Mouse (Mus musculus) hindbrain, embryonic 10.5 days (tissue): Measurements from ENCODE around the gene Wdr82. TPM values are rescaled to one million over a fixed set of nuclear protein-coding genes. Genes with fewer than 3 reads are reported as not detected.

Experiments used
- DNase-seq: peaks from one replicate; pipeline ENCODE4 v3.0.0-alpha.2; 2017; ENCODE audit warnings: low spot score
- H3K27ac ChIP-seq: fragments of 300-500 bp; sonication (generic); 2 replicates; pipeline ENCODE4 v1.5.1; 2016; ENCODE audit warnings: mild to moderate bottlenecking, moderate library complexity
- H3K27me3 ChIP-seq: fragments of 300-500 bp; sonication (generic); 2 replicates; pipeline ENCODE4 v1.6.1; 2016; ENCODE audit warnings: mild to moderate bottlenecking; ENCODE audit not compliant: poor library complexity, insufficient read depth, severe bottlenecking
- H3K36me3 ChIP-seq: fragments of 300-500 bp; sonication (generic); 2 replicates; pipeline ENCODE4 v1.6.1; 2016; ENCODE audit warnings: mild to moderate bottlenecking, moderate library complexity
- H3K4me1 ChIP-seq: fragments of 300-500 bp; sonication (generic); replicated peaks from 2 replicates; pipeline ENCODE4 v1.6.1; 2016; ENCODE audit warnings: mild to moderate bottlenecking
- H3K4me3 ChIP-seq: fragments of 300-500 bp; sonication (generic); 2 replicates; pipeline ENCODE4 v1.5.1; 2016; ENCODE audit warnings: mild to moderate bottlenecking, moderate library complexity
- H3K9me3 ChIP-seq: fragments of 300-500 bp; sonication (generic); 2 replicates; pipeline ENCODE4 v1.6.1; 2016; ENCODE audit warnings: mild to moderate bottlenecking, moderate library complexity
- WGBS: fragments of 180-500 bp; shearing (Covaris S2); methylation state at CpG from one replicate; pipeline ENCODE4 v1.1.7; 2016; 5-methylcytosine and 5-hydroxymethylcytosine counted together
- polyA plus RNA-seq: library from polyadenylated mRNA; unstranded; fragments of >200 nt; fragmentation: Nextera tagmentation; extraction: Ambion mirVana; gene quantifications from 2 replicates; pipeline ENCODE4 v1.2.1, GENCODE M21; 2016

Wdr82 gene
- polyA plus RNA-seq, 1 experiment from 2014 or later = 29.9 TPM

GRCm38 (mm10) chr9:106148541-106149398, 22.0 kb upstream of the Wdr82 start:
- Histone ChIP-seq H3K27ac (peak overlapping the region; percentile 97), H3K36me3 (peaks cover 28% of the 10 kb centered on the region), H3K9me3 (no peaks in the 10 kb centered on the region), H3K4me3 (peak overlapping the region; percentile 68), H3K4me1 (peaks cover 38% of the 10 kb centered on the region), H3K27me3 (peaks cover 40% of the 10 kb centered on the region)
- DNase-seq = peak; percentile 77
- 2% methylated on average over 36 of the region's 36 CpGs for WGBS

- Histone ChIP-seq H3K9me3 (no peaks in the 10 kb centered on the region), H3K36me3 (peaks cover 34% of the 10 kb centered on the region), H3K27me3 (peaks cover 40% of the 10 kb centered on the region), H3K27ac (peak overlapping the region; percentile 97), H3K4me3 (peak overlapping the region; percentile 68), H3K4me1 (peaks cover 38% of the 10 kb centered on the region)
- WGBS = 20% methylated on average over 10 of the region's 10 CpGs
- DNase-seq = no peak
Measured at GRCm38 (mm10) chr9:106149399-106149754, 21.4 kb upstream of the Wdr82 start.

- Histone ChIP-seq H3K9me3 (no peaks in the 10 kb centered on the region), H3K36me3 (peaks cover 39% of the 10 kb centered on the region), H3K27me3 (peaks cover 15% of the 10 kb centered on the region), H3K4me3 (no peak overlapping the region), H3K4me1 (peaks cover 33% of the 10 kb centered on the region), H3K27ac (no peak overlapping the region)
- WGBS = 93% methylated on average over 9 of the region's 9 CpGs
- DNase-seq = no peak
Measured at GRCm38 (mm10) chr9:106154106-106154505, 16.6 kb upstream of the Wdr82 start.

- H3K4me3 ChIP-seq = no peak overlapping the region
- peak overlapping the region; percentile 50; the same call in 1 of the 2 replicates for H3K27ac ChIP-seq
- no peaks in the 10 kb centered on the region for H3K9me3 ChIP-seq
- H3K27me3 ChIP-seq = no peaks in the 10 kb centered on the region; the same call in 1 of the 2 replicates
- H3K4me1 ChIP-seq = peaks cover 31% of the 10 kb centered on the region
- WGBS = 63% methylated on average over 5 of the region's 5 CpGs
- DNase-seq = peak; percentile 74
- peaks cover 34% of the 10 kb centered on the region for H3K36me3 ChIP-seq
Measured at GRCm38 (mm10) chr9:106156419-106156818, 14.3 kb upstream of the Wdr82 start.

DNA sequence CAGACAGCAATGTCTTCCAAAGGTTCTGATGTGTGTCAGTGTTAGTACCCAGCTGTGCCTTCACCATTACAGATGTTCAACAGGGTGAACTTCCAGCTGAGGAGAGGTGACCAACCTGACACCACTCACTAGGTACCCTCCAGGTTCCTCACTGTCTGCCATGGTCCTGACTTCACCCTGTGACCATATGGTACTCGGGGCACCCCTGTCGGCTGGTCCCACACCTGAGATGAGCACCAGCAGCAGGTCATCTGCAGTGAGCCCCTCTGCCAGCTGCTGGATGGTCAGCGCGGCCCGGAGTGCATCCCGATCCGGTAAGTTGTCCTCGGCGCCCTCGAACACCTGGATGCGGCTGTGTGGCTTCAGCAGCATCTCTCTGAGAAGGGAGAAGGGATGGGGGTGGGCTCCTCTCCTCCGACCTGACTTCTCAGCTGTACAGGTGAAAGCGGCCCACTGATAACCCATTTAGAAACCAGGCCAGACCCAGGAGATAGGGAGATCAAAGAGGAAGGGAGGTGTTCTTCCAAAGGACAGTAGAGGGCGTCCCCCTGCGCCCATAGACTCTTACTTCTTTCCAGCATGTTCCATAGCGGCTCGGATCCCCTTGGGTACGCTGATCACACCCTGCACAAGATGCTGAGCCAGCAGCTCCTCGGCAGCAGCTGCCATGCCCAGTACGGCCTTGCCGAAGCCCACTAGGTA, 13.7 kb upstream of the Wdr82 start:
- 80% methylated on average over 21 of the region's 21 CpGs for WGBS
- H3K4me3 ChIP-seq = no peak overlapping the region
- peaks cover 31% of the 10 kb centered on the region for H3K4me1 ChIP-seq
- no peak for DNase-seq
- H3K27me3 ChIP-seq = no peaks in the 10 kb centered on the region; the same call in 1 of the 2 replicates
- no peaks in the 10 kb centered on the region for H3K9me3 ChIP-seq
- peaks cover 29% of the 10 kb centered on the region for H3K36me3 ChIP-seq
- H3K27ac ChIP-seq = peak overlapping the region; percentile 35; the same call in 1 of the 2 replicates

- H3K27ac ChIP-seq = peak overlapping the region; percentile 35; the same call in 1 of the 2 replicates
Measured at GRCm38 (mm10) chr9:106157623-106157925, 13.2 kb upstream of the Wdr82 start.

DNA sequence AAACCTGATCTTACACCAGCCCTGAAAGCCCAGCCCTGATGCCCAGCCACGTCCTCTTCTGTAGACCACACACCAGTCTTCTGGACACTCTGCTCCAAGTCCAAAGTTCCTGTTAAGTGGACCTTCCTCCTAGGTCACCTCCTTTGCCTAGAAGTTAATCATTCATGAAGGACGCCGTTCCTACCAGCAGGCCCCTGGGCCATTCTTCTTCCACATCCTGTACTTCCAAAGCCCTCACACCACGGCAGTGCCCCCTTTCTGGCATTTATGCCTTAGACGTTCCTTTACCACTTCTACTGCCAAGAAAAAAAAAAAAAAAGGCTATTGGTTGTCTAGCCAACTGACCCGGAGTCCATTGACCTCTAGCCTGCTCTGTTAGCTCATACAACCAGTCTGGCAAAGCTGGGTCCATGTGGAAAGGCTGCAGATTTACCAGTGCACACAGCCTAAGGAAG, 12.7 kb upstream of the Wdr82 start, which contains the start of gene Glyctk:
TSS of gene Glyctk (minus strand) at position 102 of the 455 bp plus-strand sequence.
- H3K27ac ChIP-seq = peak within 1 kb of the TSS; percentile 35; the same call in 1 of the 2 replicates
- H3K4me3 ChIP-seq = no peak within 1 kb of the TSS
- peaks cover 31% of the 10 kb centered on the region for H3K4me1 ChIP-seq
- no peaks in the 10 kb centered on the region; the same call in 1 of the 2 replicates for H3K27me3 ChIP-seq
- no peaks in the 10 kb centered on the region for H3K9me3 ChIP-seq
- 87% methylated on average over 6 of the region's 6 CpGs for WGBS
- no peak for DNase-seq
- peaks cover 19% of the 10 kb centered on the region for H3K36me3 ChIP-seq

More at GRCm38 (mm10) chr9:106157623-106157925, 13.2 kb upstream of the Wdr82 start:
- no peak for DNase-seq
- no peaks in the 10 kb centered on the region; the same call in 1 of the 2 replicates for H3K27me3 ChIP-seq
- H3K4me1 ChIP-seq = peaks cover 31% of the 10 kb centered on the region
- no peak overlapping the region for H3K4me3 ChIP-seq
- WGBS = 86% methylated on average over 10 of the region's 10 CpGs
- H3K9me3 ChIP-seq = no peaks in the 10 kb centered on the region
- peaks cover 24% of the 10 kb centered on the region for H3K36me3 ChIP-seq

DNA sequence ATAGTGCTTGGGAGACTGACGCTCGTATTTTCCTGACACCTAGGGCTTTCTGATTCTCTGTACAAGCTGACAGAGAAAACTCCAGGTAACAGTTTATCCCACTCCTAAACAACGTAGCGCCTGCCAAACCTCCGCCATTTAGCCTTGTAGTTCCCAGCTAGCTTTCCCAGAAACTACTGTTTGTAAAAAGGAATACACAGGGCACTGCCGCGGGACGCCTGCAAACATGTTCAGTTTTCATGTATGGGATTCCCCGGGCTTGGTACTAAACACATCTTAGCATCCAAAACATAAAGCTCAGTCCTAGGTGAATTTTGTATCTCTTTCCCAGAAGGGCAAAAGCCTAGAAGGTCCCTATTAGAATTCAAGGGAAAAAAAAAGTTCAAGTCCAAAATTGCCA, 11.5 kb upstream of the Wdr82 start:
- H3K27ac ChIP-seq = no peak overlapping the region; the same call in 1 of the 2 replicates
- H3K4me3 ChIP-seq = peak overlapping the region; percentile 69

GRCm38 (mm10) chr9:106159784-106160301, 10.9 kb upstream of the Wdr82 start:
- Histone ChIP-seq H3K27ac (peak overlapping the region; percentile 98), H3K4me1 (peaks cover 31% of the 10 kb centered on the region), H3K4me3 (peak overlapping the region; percentile 69), H3K9me3 (no peaks in the 10 kb centered on the region), H3K36me3 (0 out of 2 replicates have a peak, but pooled peaks cover under 1% of the 10 kb centered on the region), H3K27me3 (no peaks in the 10 kb centered on the region)
- DNase-seq = peak; percentile 92
- 2% methylated on average over 24 of the region's 24 CpGs for WGBS

More for the DNA sequence above, 11.5 kb upstream of the Wdr82 start:
- Histone ChIP-seq H3K9me3 (no peaks in the 10 kb centered on the region), H3K4me1 (peaks cover 31% of the 10 kb centered on the region), H3K27me3 (no peaks in the 10 kb centered on the region), H3K36me3 (peaks cover 7% of the 10 kb centered on the region)
- WGBS = 87% methylated on average over 9 of the region's 9 CpGs
- DNase-seq = no peak

DNA sequence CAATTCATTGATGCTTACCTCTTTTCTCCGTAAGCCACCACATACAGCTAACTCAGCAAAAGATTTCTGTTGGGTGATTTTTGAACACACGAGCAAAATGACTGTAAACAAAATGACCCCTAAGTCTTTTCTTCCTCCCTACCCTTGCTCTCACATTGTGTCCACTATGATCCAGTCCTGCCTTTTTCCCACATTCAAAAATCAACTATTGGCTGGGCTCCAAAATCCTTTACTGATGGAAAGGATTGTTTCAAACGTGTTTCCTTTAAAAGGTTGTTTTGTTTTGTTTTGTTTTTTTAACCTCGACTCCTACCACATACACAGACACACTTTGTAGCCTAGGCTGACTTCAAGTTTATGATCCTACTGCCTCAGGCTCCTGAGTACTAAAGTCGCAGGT, 10.3 kb upstream of the Wdr82 start:
- Histone ChIP-seq H3K27me3 (no peaks in the 10 kb centered on the region), H3K36me3 (no peaks in the 10 kb centered on the region), H3K4me3 (peak overlapping the region; percentile 69), H3K4me1 (peaks cover 29% of the 10 kb centered on the region), H3K9me3 (no peaks in the 10 kb centered on the region), H3K27ac (peak overlapping the region; percentile 98)
- WGBS = 51% methylated on average over 5 of the region's 5 CpGs
- DNase-seq = no peak

DNA sequence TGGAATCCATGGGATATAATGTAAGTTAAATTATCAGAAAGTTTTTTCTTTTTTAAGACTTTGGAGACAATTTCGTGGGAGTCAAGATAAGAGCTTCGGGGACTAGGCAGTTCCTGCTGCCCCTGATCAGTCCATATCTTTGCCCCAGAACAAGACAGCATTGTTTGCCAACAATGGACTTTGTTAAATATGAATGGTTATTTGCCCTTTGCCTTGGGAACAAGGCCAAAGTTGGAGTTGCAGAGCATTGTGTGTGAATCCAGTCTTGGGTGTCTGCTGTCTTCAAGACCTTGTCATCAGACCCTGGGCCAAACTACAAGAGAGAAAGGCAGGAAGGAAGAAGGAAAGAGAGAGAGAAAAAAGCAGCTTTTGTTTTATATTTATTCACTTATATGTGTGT, 4.0 kb upstream of the Wdr82 start:
- Histone ChIP-seq H3K27me3 (no peaks in the 10 kb centered on the region), H3K27ac (no peak overlapping the region), H3K36me3 (no peaks in the 10 kb centered on the region), H3K9me3 (no peaks in the 10 kb centered on the region), H3K4me3 (no peak overlapping the region), H3K4me1 (peaks cover 13% of the 10 kb centered on the region)
- no peak for DNase-seq
- WGBS = 73% methylated on average over 2 of the region's 2 CpGs

DNA sequence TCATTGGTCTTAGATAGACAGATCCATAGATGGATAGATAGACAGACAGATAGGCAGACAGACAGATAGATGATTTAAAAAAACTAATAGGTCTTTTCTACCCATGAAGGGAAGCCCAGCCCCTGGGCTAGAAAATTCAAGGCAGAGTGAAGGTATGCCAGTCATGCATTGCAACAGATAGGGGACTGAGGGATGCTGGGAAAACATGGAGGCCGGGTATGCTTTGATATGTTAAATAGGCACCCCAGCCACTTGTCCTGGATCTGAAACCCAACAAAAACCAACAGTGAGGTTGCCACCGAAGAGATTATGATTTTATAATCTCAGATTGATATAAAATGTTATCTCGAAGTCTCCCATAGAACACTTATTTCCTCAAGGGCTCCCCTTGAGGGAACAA, 3.5 kb upstream of the Wdr82 start:
- Histone ChIP-seq H3K9me3 (no peaks in the 10 kb centered on the region), H3K27me3 (no peaks in the 10 kb centered on the region), H3K4me3 (no peak overlapping the region), H3K27ac (no peak overlapping the region), H3K4me1 (peaks cover 14% of the 10 kb centered on the region), H3K36me3 (no peaks in the 10 kb centered on the region)
- no peak for DNase-seq
- WGBS = 82% methylated on average over 3 of the region's 3 CpGs
